Mouse (Mus musculus): Measurements from ENCODE around the gene Txnrd1. TPM values are rescaled to one million over a fixed set of nuclear protein-coding genes. Genes with fewer than 3 reads are reported as not detected.

Gene Txnrd1
- polyA plus RNA-seq, 1 experiment from 2014 or later = 189 TPM

- ATAC-seq (ENCODE audit: low FRiP score) = no peak
- no peak overlapping the region for H3K9ac ChIP-seq (ENCODE audit: low read length)
- H3K4me3 ChIP-seq (ENCODE audit: low read depth, low read length) = no peak overlapping the region
- no peaks in the 10 kb centered on the region for H3K27me3 ChIP-seq (ENCODE audit: control insufficient read depth, insufficient read depth, low read length)
- no peaks in the 10 kb centered on the region for H3K9me3 ChIP-seq (ENCODE audit: control insufficient read depth, low read length)
- 72% methylated on average over 11 of the region's 11 CpGs for WGBS
- no peak overlapping the region for H3K4me2 ChIP-seq
- peaks cover 2% of the 10 kb centered on the region; the same call in 1 of the 2 replicates for H3K4me1 ChIP-seq (ENCODE audit: control insufficient read depth, insufficient read depth, low read length)
- H3K36me3 ChIP-seq (ENCODE audit: control insufficient read depth, insufficient read depth, low read length) = no peaks in the 10 kb centered on the region
- no peak for DNase-seq (ENCODE audit: low spot score, missing footprints)
- H3K27ac ChIP-seq (ENCODE audit: low read depth, low read length) = no peak overlapping the region
These were observed 35.3 kb upstream of the Txnrd1 start for GRCm38 (mm10) chr10:82798312-82798933.

- Histone ChIP-seq H3K36me3 (ENCODE audit: control insufficient read depth, insufficient read depth, low read length) (no peaks in the 10 kb centered on the region), H3K4me2 (no peak overlapping the region), H3K4me3 (ENCODE audit: low read depth, low read length) (no peak overlapping the region), H3K4me1 (ENCODE audit: control insufficient read depth, insufficient read depth, low read length) (peaks cover 2% of the 10 kb centered on the region; the same call in 1 of the 2 replicates), H3K27me3 (ENCODE audit: control insufficient read depth, insufficient read depth, low read length) (no peaks in the 10 kb centered on the region), H3K9me3 (ENCODE audit: control insufficient read depth, low read length) (no peaks in the 10 kb centered on the region), H3K27ac (ENCODE audit: low read depth, low read length) (no peak overlapping the region), H3K9ac (ENCODE audit: low read length) (no peak overlapping the region)
- DNase-seq (ENCODE audit: low spot score, missing footprints) (no peak), ATAC-seq (ENCODE audit: low FRiP score) (no peak)
- 69% methylated on average over 5 of the region's 5 CpGs for WGBS
These were observed 33.7 kb upstream of the Txnrd1 start for GRCm38 (mm10) chr10:82800094-82800493.

GRCm38 (mm10) chr10:82804396-82804795 is 29.4 kb upstream of the Txnrd1 start:
- no peak overlapping the region for H3K27ac ChIP-seq (ENCODE audit: low read depth, low read length)
- peaks cover 4% of the 10 kb centered on the region for H3K4me1 ChIP-seq (ENCODE audit: control insufficient read depth, insufficient read depth, low read length)
- H3K27me3 ChIP-seq (ENCODE audit: control insufficient read depth, insufficient read depth, low read length) = no peaks in the 10 kb centered on the region
- H3K36me3 ChIP-seq (ENCODE audit: control insufficient read depth, insufficient read depth, low read length) = no peaks in the 10 kb centered on the region
- no peak overlapping the region for H3K4me2 ChIP-seq
- no peak overlapping the region for H3K9ac ChIP-seq (ENCODE audit: low read length)
- no peak for ATAC-seq (ENCODE audit: low FRiP score)
- no peaks in the 10 kb centered on the region for H3K9me3 ChIP-seq (ENCODE audit: control insufficient read depth, low read length)
- H3K4me3 ChIP-seq (ENCODE audit: low read depth, low read length) = no peak overlapping the region
- no peak for DNase-seq (ENCODE audit: low spot score, missing footprints)
- WGBS = 78% methylated on average over 3 of the region's 3 CpGs

- no peaks in the 10 kb centered on the region for H3K36me3 ChIP-seq (ENCODE audit: control insufficient read depth, insufficient read depth, low read length)
- H3K4me1 ChIP-seq (ENCODE audit: control insufficient read depth, insufficient read depth, low read length) = peaks cover 9% of the 10 kb centered on the region
- H3K4me2 ChIP-seq = no peak overlapping the region
- no peaks in the 10 kb centered on the region for H3K27me3 ChIP-seq (ENCODE audit: control insufficient read depth, insufficient read depth, low read length)
- ATAC-seq (ENCODE audit: low FRiP score) (no peak), DNase-seq (ENCODE audit: low spot score, missing footprints) (no peak)
- H3K27ac ChIP-seq (ENCODE audit: low read depth, low read length) = no peak overlapping the region
- H3K9ac ChIP-seq (ENCODE audit: low read length) = no peak overlapping the region
- no peaks in the 10 kb centered on the region for H3K9me3 ChIP-seq (ENCODE audit: control insufficient read depth, low read length)
- WGBS = 86% methylated on average over 6 of the region's 6 CpGs
- no peak overlapping the region for H3K4me3 ChIP-seq (ENCODE audit: low read depth, low read length)
These were observed 28.6 kb upstream of the Txnrd1 start for GRCm38 (mm10) chr10:82805111-82805510.

GRCm38 (mm10) chr10:82806414-82806813 is 27.3 kb upstream of the Txnrd1 start:
- no peaks in the 10 kb centered on the region for H3K36me3 ChIP-seq (ENCODE audit: control insufficient read depth, insufficient read depth, low read length)
- 83% methylated on average over 8 of the region's 8 CpGs for WGBS
- no peaks in the 10 kb centered on the region for H3K9me3 ChIP-seq (ENCODE audit: control insufficient read depth, low read length)
- DNase-seq (ENCODE audit: low spot score, missing footprints) (no peak), ATAC-seq (ENCODE audit: low FRiP score) (no peak)
- H3K27me3 ChIP-seq (ENCODE audit: control insufficient read depth, insufficient read depth, low read length) = no peaks in the 10 kb centered on the region
- H3K9ac ChIP-seq (ENCODE audit: low read length) = no peak overlapping the region
- no peak overlapping the region for H3K27ac ChIP-seq (ENCODE audit: low read depth, low read length)
- H3K4me3 ChIP-seq (ENCODE audit: low read depth, low read length) = no peak overlapping the region
- peaks cover 9% of the 10 kb centered on the region for H3K4me1 ChIP-seq (ENCODE audit: control insufficient read depth, insufficient read depth, low read length)
- no peak overlapping the region for H3K4me2 ChIP-seq

GRCm38 (mm10) chr10:82807238-82807637 is 26.5 kb upstream of the Txnrd1 start:
- no peak for DNase-seq (ENCODE audit: low spot score, missing footprints)
- no peak for ATAC-seq (ENCODE audit: low FRiP score)

GRCm38 (mm10) chr10:82808155-82808554 is 25.6 kb upstream of the Txnrd1 start:
- H3K27ac ChIP-seq (ENCODE audit: low read depth, low read length) = no peak overlapping the region
- no peak overlapping the region for H3K4me3 ChIP-seq (ENCODE audit: low read depth, low read length)
- DNase-seq (ENCODE audit: low spot score, missing footprints) (no peak), ATAC-seq (ENCODE audit: low FRiP score) (no peak)
- WGBS = 49% methylated on average over 6 of the region's 6 CpGs
- H3K9me3 ChIP-seq (ENCODE audit: control insufficient read depth, low read length) = no peaks in the 10 kb centered on the region
- no peaks in the 10 kb centered on the region for H3K27me3 ChIP-seq (ENCODE audit: control insufficient read depth, insufficient read depth, low read length)
- no peak overlapping the region for H3K9ac ChIP-seq (ENCODE audit: low read length)
- H3K36me3 ChIP-seq (ENCODE audit: control insufficient read depth, insufficient read depth, low read length) = no peaks in the 10 kb centered on the region
- peaks cover 9% of the 10 kb centered on the region for H3K4me1 ChIP-seq (ENCODE audit: control insufficient read depth, insufficient read depth, low read length)
- H3K4me2 ChIP-seq = no peak overlapping the region

More at GRCm38 (mm10) chr10:82807238-82807637, 26.5 kb upstream of the Txnrd1 start:
- H3K9ac ChIP-seq (ENCODE audit: low read length) = no peak overlapping the region
- 80% methylated on average over 7 of the region's 7 CpGs for WGBS
- no peaks in the 10 kb centered on the region for H3K27me3 ChIP-seq (ENCODE audit: control insufficient read depth, insufficient read depth, low read length)
- H3K4me1 ChIP-seq (ENCODE audit: control insufficient read depth, insufficient read depth, low read length) = peaks cover 9% of the 10 kb centered on the region
- H3K9me3 ChIP-seq (ENCODE audit: control insufficient read depth, low read length) = no peaks in the 10 kb centered on the region
- no peak overlapping the region for H3K4me2 ChIP-seq
- no peak overlapping the region for H3K4me3 ChIP-seq (ENCODE audit: low read depth, low read length)
- no peak overlapping the region for H3K27ac ChIP-seq (ENCODE audit: low read depth, low read length)
- no peaks in the 10 kb centered on the region for H3K36me3 ChIP-seq (ENCODE audit: control insufficient read depth, insufficient read depth, low read length)

- H3K9me3 ChIP-seq (ENCODE audit: control insufficient read depth, low read length) = no peaks in the 10 kb centered on the region
- no peak overlapping the region for H3K4me2 ChIP-seq
- H3K4me1 ChIP-seq (ENCODE audit: control insufficient read depth, insufficient read depth, low read length) = peaks cover 9% of the 10 kb centered on the region
- 74% methylated on average over 8 of the region's 8 CpGs for WGBS
- no peak overlapping the region for H3K9ac ChIP-seq (ENCODE audit: low read length)
- H3K27ac ChIP-seq (ENCODE audit: low read depth, low read length) = no peak overlapping the region
- ATAC-seq (ENCODE audit: low FRiP score) = no peak
- H3K36me3 ChIP-seq (ENCODE audit: control insufficient read depth, insufficient read depth, low read length) = no peaks in the 10 kb centered on the region
- no peaks in the 10 kb centered on the region for H3K27me3 ChIP-seq (ENCODE audit: control insufficient read depth, insufficient read depth, low read length)
- DNase-seq (ENCODE audit: low spot score, missing footprints) = no peak
- no peak overlapping the region for H3K4me3 ChIP-seq (ENCODE audit: low read depth, low read length)
These were observed 24.9 kb upstream of the Txnrd1 start for GRCm38 (mm10) chr10:82808891-82809290.

- Histone ChIP-seq H3K4me1 (ENCODE audit: control insufficient read depth, insufficient read depth, low read length) (peaks cover 9% of the 10 kb centered on the region), H3K36me3 (ENCODE audit: control insufficient read depth, insufficient read depth, low read length) (no peaks in the 10 kb centered on the region)
These were observed 24.4 kb upstream of the Txnrd1 start for GRCm38 (mm10) chr10:82809352-82809751.

More at GRCm38 (mm10) chr10:82809352-82809751, 24.4 kb upstream of the Txnrd1 start:
- DNase-seq (ENCODE audit: low spot score, missing footprints) (no peak), ATAC-seq (ENCODE audit: low FRiP score) (no peak)
- no peak overlapping the region for H3K27ac ChIP-seq (ENCODE audit: low read depth, low read length)
- 1% methylated on average over 3 of the region's 3 CpGs for WGBS
- H3K27me3 ChIP-seq (ENCODE audit: control insufficient read depth, insufficient read depth, low read length) = no peaks in the 10 kb centered on the region
- H3K4me3 ChIP-seq (ENCODE audit: low read depth, low read length) = no peak overlapping the region
- no peaks in the 10 kb centered on the region for H3K9me3 ChIP-seq (ENCODE audit: control insufficient read depth, low read length)
- no peak overlapping the region for H3K4me2 ChIP-seq
- H3K9ac ChIP-seq (ENCODE audit: low read length) = 0 out of 2 replicates have a peak overlapping the region, but pooled peaks have one; percentile 18
